Mouse (Mus musculus): Measurements from ENCODE around the gene Gspt1.
"Not testable (repeated sequence)": the region's sequence is repeated elsewhere in the genome, so short reads cannot be mapped to it uniquely, and the experiment has no call there.

Gene Gspt1

GRCm38 (mm10) chr16:11253898-11254722, at the start of gene Gspt1:
Gspt1 (minus strand) TSS chr16:11254325.
- DNase-seq (ENCODE audit: low spot score in 2 of 2) = peak; percentile 96 to 97

GRCm38 (mm10) chr16:11303741-11304140, 49.6 kb upstream of the Gspt1 start:
- no peak for DNase-seq (ENCODE audit: low spot score in 2 of 2)

GRCm38 (mm10) chr16:11297700-11298099, 43.6 kb upstream of the Gspt1 start:
- DNase-seq (ENCODE audit: low spot score in 2 of 2) = not testable (repeated sequence)

- DNase-seq (ENCODE audit: low spot score in 2 of 2) = not testable (repeated sequence)
Observed at GRCm38 (mm10) chr16:11295583-11295982, 41.5 kb upstream of the Gspt1 start.

- not testable (repeated sequence) for DNase-seq (ENCODE audit: low spot score in 2 of 2)
Observed at GRCm38 (mm10) chr16:11288873-11289272, 34.7 kb upstream of the Gspt1 start.

- no peak for DNase-seq (ENCODE audit: low spot score in 2 of 2)
Observed at GRCm38 (mm10) chr16:11285949-11286348, 31.8 kb upstream of the Gspt1 start.

- DNase-seq (ENCODE audit: low spot score in 2 of 2) = no peak
Observed at GRCm38 (mm10) chr16:11284881-11285280, 30.8 kb upstream of the Gspt1 start.

- DNase-seq (ENCODE audit: low spot score in 2 of 2) = no peak
Observed at GRCm38 (mm10) chr16:11282655-11283232, 28.6 kb upstream of the Gspt1 start.

GRCm38 (mm10) chr16:11278778-11279177, 24.7 kb upstream of the Gspt1 start:
- no peak for DNase-seq (ENCODE audit: low spot score in 2 of 2)

- DNase-seq (ENCODE audit: low spot score in 2 of 2) = no peak
Observed at GRCm38 (mm10) chr16:11276888-11277287, 22.8 kb upstream of the Gspt1 start.

GRCm38 (mm10) chr16:11271073-11271472, 16.9 kb upstream of the Gspt1 start:
- DNase-seq (ENCODE audit: low spot score in 2 of 2) = no peak

- no peak for DNase-seq (ENCODE audit: low spot score in 2 of 2)
Observed at GRCm38 (mm10) chr16:11270642-11271041, 16.5 kb upstream of the Gspt1 start.

- no peak for DNase-seq (ENCODE audit: low spot score in 2 of 2)
Observed at GRCm38 (mm10) chr16:11269808-11270207, 15.7 kb upstream of the Gspt1 start.

- no peak for DNase-seq (ENCODE audit: low spot score in 2 of 2)
Observed at GRCm38 (mm10) chr16:11266556-11266955, 12.4 kb upstream of the Gspt1 start.

GRCm38 (mm10) chr16:11263266-11263665, 9.1 kb upstream of the Gspt1 start:
- no peak for DNase-seq (ENCODE audit: low spot score in 2 of 2)

GRCm38 (mm10) chr16:11254723-11255164, 619 bp upstream of the Gspt1 start:
- no peak for DNase-seq (ENCODE audit: low spot score in 2 of 2)

- peak; percentile 9 to 23 for DNase-seq (ENCODE audit: low spot score in 2 of 2)
Observed at GRCm38 (mm10) chr16:11253065-11253831, 877 bp downstream of the Gspt1 start.

- DNase-seq (ENCODE audit: low spot score in 2 of 2) = no peak
Observed at GRCm38 (mm10) chr16:11247791-11248190, 6.3 kb downstream of the Gspt1 start.

GRCm38 (mm10) chr16:11245767-11246166, 8.4 kb downstream of the Gspt1 start:
- DNase-seq (ENCODE audit: low spot score in 2 of 2) = no peak

- DNase-seq (ENCODE audit: low spot score in 2 of 2) = no peak
Observed at GRCm38 (mm10) chr16:11242401-11242800, 11.7 kb downstream of the Gspt1 start.

GRCm38 (mm10) chr16:11217801-11218200, 36.3 kb downstream of the Gspt1 start:
- DNase-seq (ENCODE audit: low spot score in 2 of 2) = no peak

Data from frontal cortex, postnatal 25 days (tissue).